Mouse (Mus musculus): ENCODE results near the gene Ulk3.

DNA sequence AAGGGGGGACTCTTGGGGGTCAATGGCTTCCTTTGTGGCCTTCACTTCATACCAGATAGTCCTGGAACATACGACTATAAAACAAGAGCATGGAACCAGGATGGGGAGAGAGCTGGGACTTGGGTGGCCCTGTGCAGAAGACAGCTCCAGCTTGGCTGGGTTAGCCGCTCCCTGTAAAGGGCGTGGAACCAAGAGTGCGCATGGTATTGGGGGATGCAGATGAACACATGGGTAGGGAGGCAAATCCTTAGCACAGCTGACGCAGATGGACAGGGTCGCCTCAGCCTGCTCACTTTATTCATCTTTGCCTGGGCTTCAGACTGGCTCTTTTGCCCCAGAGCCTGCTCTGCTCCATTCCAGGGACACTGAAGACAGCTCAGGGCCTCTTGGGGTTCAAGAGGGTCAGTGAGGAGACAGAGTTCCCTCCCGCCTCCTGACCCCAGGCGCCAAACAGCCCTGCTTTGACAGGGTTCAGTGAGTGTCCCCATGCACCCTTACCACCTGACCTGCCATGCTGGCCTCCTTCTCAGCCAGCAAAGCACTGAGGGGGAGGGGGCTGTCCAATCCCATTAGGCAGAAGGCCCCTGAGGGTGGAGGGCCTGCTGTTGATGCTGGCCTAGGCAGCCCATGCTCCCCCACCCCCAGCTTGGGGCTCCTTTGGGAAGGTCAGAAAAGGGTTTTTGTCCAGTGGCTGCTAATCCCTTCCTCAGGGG, 9.8 kb downstream of the Ulk3 start:
- TF ChIP-seq CTCF (IDR thresholded peaks at IDR 0.05; ENCODE audit: extremely low read depth, insufficient read length, insufficient replicate concordance, low read depth, low read length), result no peak
- no peak for TF ChIP-seq POLR2A (IDR thresholded peaks at IDR 0.05; ENCODE audit: low read depth, low read length)

Data from small intestine, adult 2 months (tissue).